15 mouse cellular contexts compared by ENCODE assay signal in the genomic region with DNA sequence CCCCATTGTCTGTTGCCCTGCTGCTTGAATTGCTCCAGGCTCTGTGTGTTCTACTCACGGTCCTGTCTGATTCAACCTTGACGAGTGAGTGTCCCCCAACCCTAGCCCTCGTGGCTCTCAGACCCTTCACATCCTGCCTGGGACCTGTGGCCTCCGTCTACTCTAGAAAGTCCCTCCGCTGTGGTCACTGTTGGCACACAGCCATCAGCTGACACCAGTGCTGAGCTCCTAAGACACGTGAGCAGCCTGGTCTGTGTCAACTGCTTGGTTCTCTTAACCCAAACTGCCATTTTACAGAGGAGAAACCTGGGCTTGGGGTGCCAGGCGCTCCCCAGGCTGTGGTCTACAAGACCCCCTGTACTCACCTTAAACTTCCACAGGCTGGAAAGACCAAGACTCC.
A peak's percentile ranks its signal among the peaks of the same experiment; 100 is the strongest.
DNase-seq lines count a peak whose midpoint lies in the region; ATAC-seq and TF ChIP-seq lines count a peak whose summit lies in the region.
"Had no signal": no experiment of that assay in that cellular context is flagged by ENCODE, and none has a peak within 500 bp of the region (broad histone marks: within the 10 kb centered on the region; RNA-seq: fewer than 3 reads in every experiment).

No protein-coding gene starts in this region.

- H3K27ac ChIP-seq in heart, embryonic 12.5 days (ENCODE audit: poor library complexity, severe bottlenecking), result no peak overlapping the region
- H3K27ac ChIP-seq in heart, embryonic 11.5 days (ENCODE audit: low read depth, low read length), result no peak overlapping the region
- no peak overlapping the region for H3K27ac ChIP-seq in lung, embryonic 14.5 days (ENCODE audit: low read depth)
- no peak overlapping the region for H3K27ac ChIP-seq in forebrain, embryonic 12.5 days
- H3K27ac ChIP-seq: embryonic facial prominence, embryonic 15.5 days; intestine, embryonic 15.5 days; limb, embryonic 12.5 days had no signal

- no peak for TF ChIP-seq CTCF in lung, embryonic 14.5 days (IDR thresholded peaks at IDR 0.05; ENCODE audit: low read depth)
- TF ChIP-seq CTCF in lung, adult 2 months (IDR thresholded peaks at IDR 0.05; ENCODE audit: insufficient read depth, low read length), result no peak

- H3K4me3 ChIP-seq in heart, embryonic 12.5 days, result no peak overlapping the region
- no peak overlapping the region for H3K4me3 ChIP-seq in heart, embryonic 11.5 days (ENCODE audit: low read depth, low read length)
- H3K4me3 ChIP-seq in lung, embryonic 14.5 days (ENCODE audit: low read depth, low read length), result no peak overlapping the region
- no peak overlapping the region for H3K4me3 ChIP-seq in lung, adult 2 months (replicated peaks; ENCODE audit: extremely low read depth, low read depth, low read length)
- H3K4me3 ChIP-seq in forebrain, embryonic 12.5 days (replicated peaks), result no peak overlapping the region
- H3K4me3 ChIP-seq: embryonic facial prominence, embryonic 15.5 days; intestine, embryonic 15.5 days; limb, embryonic 12.5 days had no signal

- WGBS in heart, embryonic 12.5 days, result 37% methylated on average over 7 of the region's 7 CpGs
- WGBS in heart, embryonic 11.5 days (ENCODE audit: insufficient replicate concordance), result 52% methylated on average over 7 of the region's 7 CpGs
- WGBS in lung, embryonic 14.5 days, result 33% methylated on average over 7 of the region's 7 CpGs
- WGBS in lung, adult 2 months, result 30% methylated on average over 7 of the region's 7 CpGs
- 81% methylated on average over 7 of the region's 7 CpGs for WGBS in forebrain, embryonic 12.5 days

- peak; percentile 47 for DNase-seq in lung, embryonic 14.5 days
- no peak for DNase-seq in lung, adult 2 months
- peak; percentile 63 for DNase-seq in MN1 (ENCODE audit: low spot score)
- peak; percentile 60 to 70 for DNase-seq in adrenal gland, postnatal 36 days
- no peak for DNase-seq in thymus, postnatal 10 days (ENCODE audit: low spot score in 2 of 2)
- DNase-seq: thymus, postnatal 14 days had no signal

- TF ChIP-seq POLR2A in lung, adult 2 months (IDR thresholded peaks at IDR 0.05; ENCODE audit: borderline replicate concordance, extremely low read depth, low read depth, low read length), result no peak

- H3K36me3 ChIP-seq in heart, embryonic 12.5 days, result no peaks in the 10 kb centered on the region
- H3K36me3 ChIP-seq in heart, embryonic 11.5 days (ENCODE audit: control insufficient read depth, insufficient read depth, low read length), result no peaks in the 10 kb centered on the region
- no peaks in the 10 kb centered on the region for H3K36me3 ChIP-seq in lung, embryonic 14.5 days (ENCODE audit: insufficient read depth)
- no peaks in the 10 kb centered on the region for H3K36me3 ChIP-seq in forebrain, embryonic 12.5 days (replicated peaks)
- H3K36me3 ChIP-seq: embryonic facial prominence, embryonic 15.5 days; intestine, embryonic 15.5 days; limb, embryonic 12.5 days had no signal

- ATAC-seq in heart, embryonic 12.5 days (ENCODE audit: insufficient number of reproducible peaks, low FRiP score), result peak; percentile 22; the same call in 1 of the 2 replicates
- no peak for ATAC-seq in heart, embryonic 11.5 days (replicated peaks; ENCODE audit: insufficient number of reproducible peaks, low FRiP score, low TSS enrichment)
- no peak for ATAC-seq in lung, embryonic 14.5 days (ENCODE audit: insufficient read depth)
- no peak for ATAC-seq in forebrain, embryonic 12.5 days (ENCODE audit: low FRiP score)
- ATAC-seq: CD4-positive, CD25-positive, alpha-beta regulatory T cell, adult 4 months; forebrain, embryonic 14.5 days; intestine, embryonic 15.5 days had no signal

- H3K4me1 ChIP-seq in heart, embryonic 12.5 days (replicated peaks), result peaks cover 7% of the 10 kb centered on the region
- H3K4me1 ChIP-seq in heart, embryonic 11.5 days (ENCODE audit: control insufficient read depth, insufficient read depth, low read length), result no peaks in the 10 kb centered on the region
- H3K4me1 ChIP-seq in lung, embryonic 14.5 days (ENCODE audit: insufficient read depth), result no peaks in the 10 kb centered on the region
- H3K4me1 ChIP-seq in lung, adult 2 months (ENCODE audit: control insufficient read depth, insufficient read depth, low read length), result no peaks in the 10 kb centered on the region
- H3K4me1 ChIP-seq in forebrain, embryonic 12.5 days, result peaks cover 9% of the 10 kb centered on the region
- H3K4me1 ChIP-seq: embryonic facial prominence, embryonic 15.5 days; intestine, embryonic 15.5 days; limb, embryonic 12.5 days had no signal

- peaks cover 8% of the 10 kb centered on the region; the same call in 1 of the 2 replicates for H3K9me3 ChIP-seq in heart, embryonic 12.5 days (replicated peaks)
- H3K9me3 ChIP-seq in heart, embryonic 11.5 days (replicated peaks; ENCODE audit: control insufficient read depth, low read length), result no peaks in the 10 kb centered on the region
- no peaks in the 10 kb centered on the region for H3K9me3 ChIP-seq in lung, embryonic 14.5 days (ENCODE audit: low read depth, low read length)
- H3K9me3 ChIP-seq in forebrain, embryonic 12.5 days, result no peaks in the 10 kb centered on the region
- H3K9me3 ChIP-seq: embryonic facial prominence, embryonic 15.5 days; intestine, embryonic 15.5 days had no signal

- no peak overlapping the region for H3K4me2 ChIP-seq in heart, embryonic 12.5 days
- no peak overlapping the region for H3K4me2 ChIP-seq in heart, embryonic 11.5 days
- no peak overlapping the region for H3K4me2 ChIP-seq in lung, embryonic 14.5 days
- H3K4me2 ChIP-seq in forebrain, embryonic 12.5 days, result no peak overlapping the region
- H3K4me2 ChIP-seq: embryonic facial prominence, embryonic 15.5 days; intestine, embryonic 15.5 days; limb, embryonic 12.5 days; midbrain, embryonic 11.5 days had no signal

- 0 out of 2 replicates have a peak, but pooled peaks cover 5% of the 10 kb centered on the region for H3K27me3 ChIP-seq in heart, embryonic 12.5 days (replicated peaks)
- H3K27me3 ChIP-seq in heart, embryonic 11.5 days (ENCODE audit: control insufficient read depth, insufficient read depth, low read length), result no peaks in the 10 kb centered on the region
- H3K27me3 ChIP-seq in lung, embryonic 14.5 days (ENCODE audit: insufficient read depth, low read length), result no peaks in the 10 kb centered on the region
- 0 out of 2 replicates have a peak, but pooled peaks cover 6% of the 10 kb centered on the region for H3K27me3 ChIP-seq in forebrain, embryonic 12.5 days
- H3K27me3 ChIP-seq: embryonic facial prominence, embryonic 15.5 days; intestine, embryonic 15.5 days had no signal

- H3K9ac ChIP-seq in heart, embryonic 12.5 days, result no peak overlapping the region
- no peak overlapping the region for H3K9ac ChIP-seq in heart, embryonic 11.5 days (ENCODE audit: low read depth, low read length)
- H3K9ac ChIP-seq in lung, embryonic 14.5 days, result no peak overlapping the region
- no peak overlapping the region for H3K9ac ChIP-seq in forebrain, embryonic 12.5 days
- H3K9ac ChIP-seq: embryonic facial prominence, embryonic 15.5 days; intestine, embryonic 15.5 days; limb, embryonic 12.5 days had no signal

Comparison
In these comparisons a context has a peak if more than half of its experiments do, and no peak if none do; other contexts are left out.
1. DNase-seq: peak in lung, embryonic 14.5 days (single experiment), MN1 (single experiment) and adrenal gland, postnatal 36 days (2 of 2); none in lung, adult 2 months (single experiment) and thymus, postnatal 10 days (0 of 2).